Mouse (Mus musculus): ENCODE measurements around the gene Arhgap10.
"Not testable (repeated sequence)": the region's sequence is repeated elsewhere in the genome, so short reads cannot be mapped to it uniquely, and the experiment has no call there.

Gene Arhgap10

DNA sequence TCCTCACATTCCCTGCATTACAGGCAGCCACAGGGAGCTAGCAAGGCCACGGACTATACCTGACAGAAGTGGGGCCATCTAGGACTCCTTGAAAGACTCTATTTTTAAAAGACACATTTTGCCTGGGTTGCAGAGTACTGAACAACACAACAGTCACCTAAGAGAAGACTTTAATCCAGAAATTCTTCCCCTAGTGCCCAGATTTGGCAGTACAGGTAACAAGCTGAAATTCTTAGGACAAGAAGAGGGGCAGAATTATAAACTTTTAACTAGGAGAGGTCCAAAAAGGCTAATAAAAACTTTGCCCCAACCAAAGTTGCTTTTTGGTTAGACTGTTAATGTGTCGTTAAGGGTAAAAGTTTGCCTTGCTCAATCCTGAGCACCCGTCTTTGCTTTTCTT, 174.4 kb downstream of the Arhgap10 start:
- DNase-seq (ENCODE audit: low spot score) = no peak

DNA sequence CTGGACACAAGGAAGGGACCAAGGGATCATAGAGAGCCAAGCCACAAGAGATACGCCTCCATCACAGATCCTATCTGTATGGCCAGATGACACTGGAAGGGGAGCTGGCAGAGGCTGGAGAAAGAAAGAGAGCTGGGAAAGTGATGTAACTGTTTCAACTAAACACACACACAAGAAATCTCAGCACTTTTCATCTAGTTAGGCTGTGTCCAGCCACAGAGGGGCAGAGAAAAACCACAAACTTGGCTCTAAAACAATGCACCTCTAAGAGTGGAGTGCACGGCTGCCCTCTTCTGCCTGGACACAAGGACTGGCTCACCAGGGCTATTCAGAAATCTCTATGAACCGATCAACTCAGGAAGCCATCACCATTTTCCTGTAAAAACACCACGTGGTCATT, 175.6 kb downstream of the Arhgap10 start:
- no peak for DNase-seq (ENCODE audit: low spot score)

DNA sequence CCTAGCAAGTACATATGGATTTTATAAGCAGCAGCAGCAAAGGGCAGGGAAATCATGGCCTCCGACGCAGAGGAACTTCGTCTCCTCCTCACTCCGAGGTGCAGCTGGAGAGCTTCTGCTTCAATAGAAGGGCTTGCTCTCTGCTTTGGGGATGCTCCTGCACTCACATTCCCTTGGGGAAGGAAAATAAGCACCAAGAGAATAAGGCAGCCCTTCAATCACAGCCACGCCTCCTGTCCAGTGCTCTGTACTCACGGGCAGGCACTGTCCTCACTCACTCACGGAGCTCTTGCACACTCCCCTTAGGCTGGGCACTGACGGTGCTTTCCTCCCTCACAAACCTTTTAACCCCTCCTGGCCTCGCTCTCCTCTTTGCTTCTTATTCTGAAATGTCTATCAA, 176.4 kb downstream of the Arhgap10 start:
- no peak for DNase-seq (ENCODE audit: low spot score)

DNA sequence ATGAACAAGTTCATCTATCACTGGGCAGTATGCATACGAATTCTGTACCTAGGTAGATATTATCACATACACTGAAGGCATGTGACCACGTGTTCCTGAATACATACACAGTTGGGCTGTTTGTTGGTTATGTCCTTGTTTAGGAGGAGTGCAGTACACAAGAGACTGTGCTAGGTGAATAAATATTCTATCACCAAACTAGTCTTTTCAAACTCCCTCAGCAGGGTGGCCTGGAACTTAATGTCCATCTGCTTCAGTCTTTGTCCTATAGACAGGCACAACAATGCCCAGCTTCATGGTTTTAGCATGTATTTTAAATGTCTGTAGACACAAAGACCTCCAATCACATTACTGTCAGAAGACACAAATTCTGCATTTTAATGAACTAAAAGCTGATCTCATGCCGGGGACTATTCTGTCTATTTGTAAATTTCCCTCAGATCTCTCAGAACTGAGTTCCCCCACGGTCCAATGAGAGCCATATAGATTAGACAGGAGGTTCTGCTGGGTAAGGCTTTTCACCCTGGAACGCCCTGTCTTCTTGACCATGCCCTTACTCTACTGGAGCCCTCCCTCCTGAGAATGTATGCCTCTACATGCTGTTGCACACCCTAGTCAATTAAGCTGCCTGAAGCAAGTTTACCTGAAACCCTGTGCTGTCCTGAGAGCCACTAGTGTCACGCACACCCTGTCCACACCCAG, 177.6 kb downstream of the Arhgap10 start:
- DNase-seq (ENCODE audit: low spot score) = no peak

DNA sequence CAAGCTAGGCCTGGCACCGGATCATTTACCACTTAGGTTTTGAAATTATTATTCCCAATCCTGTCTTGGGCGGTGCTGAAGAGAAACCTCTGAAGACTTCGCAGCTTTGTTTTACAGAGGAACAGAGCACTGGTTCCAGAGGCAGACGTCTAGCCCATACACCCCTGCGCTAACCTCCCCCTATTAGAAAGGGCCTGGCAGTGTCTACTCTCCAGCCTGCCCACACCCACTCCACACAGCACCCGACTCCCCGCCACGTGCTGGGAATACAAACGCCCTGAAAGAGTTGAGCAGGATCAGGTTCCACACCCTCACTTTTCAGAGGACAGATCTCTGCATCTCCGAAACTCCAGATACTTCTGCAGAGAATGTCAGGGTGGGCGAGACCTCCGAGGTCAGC, 180.5 kb downstream of the Arhgap10 start:
- DNase-seq (ENCODE audit: low spot score) = no peak

DNA sequence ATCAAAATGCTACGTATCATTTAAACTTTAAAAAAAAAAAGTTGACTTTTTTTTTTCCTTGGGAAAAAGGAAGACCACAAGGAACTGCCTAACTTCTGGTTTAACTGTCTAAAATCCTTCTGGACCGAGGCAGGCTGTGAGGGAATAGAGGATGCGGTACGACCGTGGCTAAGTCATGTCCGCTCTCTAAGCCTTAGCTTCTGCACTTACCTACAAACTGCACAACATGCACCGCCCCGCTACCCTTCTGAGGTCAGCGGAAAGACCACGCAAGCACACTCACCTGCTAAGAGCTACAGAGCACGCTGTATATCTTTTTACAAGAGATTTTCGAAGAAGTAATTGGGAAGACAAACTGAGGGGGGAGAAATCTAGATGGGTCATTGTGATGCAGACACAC, 186.6 kb downstream of the Arhgap10 start:
- DNase-seq (ENCODE audit: low spot score) = no peak

DNA sequence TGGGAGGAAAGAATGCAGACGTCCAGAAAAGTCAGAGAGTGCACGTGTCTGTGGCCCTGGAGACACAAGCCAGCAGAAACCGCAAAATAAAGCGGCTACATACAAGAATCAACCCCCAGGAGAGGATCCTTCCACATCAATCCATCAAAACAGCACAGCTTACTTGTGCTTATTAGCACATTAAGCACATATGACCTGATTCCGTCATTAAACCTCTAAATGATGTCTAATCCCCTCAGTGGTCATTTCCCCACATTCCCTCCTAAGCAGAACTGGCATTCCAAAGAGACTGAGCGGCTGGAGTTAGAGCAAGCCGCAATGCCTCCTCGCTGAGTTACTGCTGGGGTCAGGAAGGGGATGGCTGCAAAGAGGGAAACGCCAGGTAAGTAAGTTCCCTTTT, 187.4 kb downstream of the Arhgap10 start:
- no peak for DNase-seq (ENCODE audit: low spot score)

DNA sequence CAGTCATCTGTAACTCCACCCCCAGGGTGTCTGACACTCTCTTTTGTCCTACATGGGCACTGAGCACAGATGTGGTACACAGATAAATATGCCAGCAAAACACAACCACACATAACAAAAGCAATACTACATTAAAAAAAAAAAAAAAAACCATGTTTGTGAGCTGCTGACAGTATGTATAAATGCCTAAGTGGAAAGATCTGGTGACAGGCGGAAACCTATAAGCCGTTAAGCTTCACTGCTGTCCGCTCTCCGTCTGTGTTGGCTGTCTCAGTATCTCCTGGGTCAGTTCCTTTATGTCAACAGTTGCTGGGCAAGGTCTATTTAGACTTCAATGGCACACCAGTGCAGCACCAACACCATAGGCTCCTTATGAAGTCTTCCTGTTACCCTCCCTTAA, 188.0 kb downstream of the Arhgap10 start:
- no peak for DNase-seq (ENCODE audit: low spot score)

DNA sequence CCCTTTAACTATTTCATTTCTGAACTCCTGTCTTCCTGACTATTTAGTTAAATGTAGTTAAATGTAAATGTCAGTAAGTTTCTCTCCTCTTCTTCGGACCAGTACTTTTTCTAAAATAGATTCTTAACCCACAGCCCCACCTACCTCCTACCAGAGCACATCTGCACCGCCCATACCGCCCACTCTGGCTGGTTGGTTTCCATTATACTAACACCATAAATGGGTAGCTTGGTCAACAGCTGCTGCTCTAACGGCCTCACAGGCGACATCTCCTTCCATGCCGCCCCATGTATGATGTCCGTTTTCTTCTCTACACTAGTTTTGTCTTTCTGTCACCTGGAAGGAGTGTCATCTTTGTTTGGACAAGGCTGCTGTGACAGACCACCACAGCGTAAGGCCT, 189.3 kb downstream of the Arhgap10 start:
- no peak for DNase-seq (ENCODE audit: low spot score)

DNA sequence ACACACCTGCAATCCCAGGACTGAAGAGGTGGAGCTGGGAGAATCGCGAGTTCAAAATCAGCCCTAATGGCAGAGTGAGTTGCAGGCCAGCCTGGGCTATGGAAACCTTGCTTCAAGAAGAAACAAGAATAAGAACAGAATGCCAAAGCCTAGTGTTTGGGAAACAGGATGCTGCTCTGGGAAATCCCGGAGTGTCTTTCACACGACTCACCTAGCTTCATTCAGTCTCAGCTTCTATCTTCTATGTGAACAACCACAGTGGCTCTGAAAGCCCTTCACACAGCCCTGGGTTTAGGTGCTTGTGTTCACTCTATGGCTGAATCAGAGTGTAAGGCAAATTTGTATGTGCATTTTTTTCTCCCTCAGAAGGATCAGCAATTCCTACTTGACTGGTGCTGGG, 190.4 kb downstream of the Arhgap10 start:
- DNase-seq (ENCODE audit: low spot score) = no peak

DNA sequence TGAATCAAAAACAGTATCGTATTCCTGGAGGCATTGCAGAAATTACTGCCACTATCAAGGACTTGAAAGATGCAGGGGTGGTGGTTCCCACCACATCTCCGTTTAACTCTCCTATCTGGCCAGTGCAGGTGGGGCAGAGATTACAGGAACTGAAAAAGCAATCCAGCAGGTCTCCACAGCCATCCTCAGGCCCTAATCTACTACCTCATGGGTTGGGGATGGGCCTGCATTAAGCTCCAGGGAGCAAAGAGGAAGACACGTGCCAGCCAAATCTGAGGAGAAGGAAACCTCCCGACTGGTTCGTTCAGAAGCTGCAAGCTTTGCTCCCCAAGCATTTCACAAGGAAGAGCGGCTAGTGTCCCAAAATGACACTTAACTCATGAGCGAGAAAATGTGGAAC, 195.0 kb downstream of the Arhgap10 start:
- DNase-seq (ENCODE audit: low spot score) = not testable (repeated sequence)

DNA sequence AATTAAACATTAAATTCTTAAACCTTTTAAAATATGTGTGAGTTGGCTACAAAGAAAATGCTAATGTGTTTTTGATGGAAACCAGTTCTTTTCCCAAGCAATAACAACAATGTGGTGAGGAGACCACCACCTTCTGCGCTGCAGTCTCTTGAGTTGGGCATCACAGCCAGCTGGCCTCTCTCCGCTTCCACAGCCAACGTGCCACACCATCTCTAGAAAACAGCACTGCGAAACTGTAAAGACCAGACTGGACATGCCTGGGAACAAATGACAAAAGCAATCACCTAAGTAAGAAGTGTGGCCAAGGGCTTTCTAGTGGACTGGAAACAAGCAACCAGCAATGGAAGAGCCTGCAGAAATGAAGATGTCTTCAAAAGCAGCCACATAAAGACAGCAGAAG, 195.9 kb downstream of the Arhgap10 start:
- DNase-seq (ENCODE audit: low spot score) = no peak

DNA sequence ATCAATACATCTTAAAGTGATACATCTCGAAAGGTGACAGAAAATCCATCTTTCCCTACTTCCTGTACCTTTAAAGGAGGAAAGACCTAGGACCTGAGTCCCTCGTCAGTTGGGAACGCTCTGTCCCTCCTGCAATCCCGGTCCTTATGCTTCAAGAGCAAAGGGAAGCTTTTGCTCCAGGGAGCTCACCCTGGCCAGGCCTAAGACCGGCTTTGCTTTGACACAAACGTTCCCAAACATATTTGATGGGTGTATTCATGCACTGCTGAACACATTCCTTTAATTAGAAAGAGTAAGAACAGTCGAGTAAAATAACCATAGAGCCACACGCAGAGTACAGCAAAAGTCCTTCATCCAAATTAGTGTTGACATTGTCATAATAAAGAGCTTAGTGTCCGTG, 199.2 kb downstream of the Arhgap10 start:
- DNase-seq (ENCODE audit: low spot score) = no peak

DNA sequence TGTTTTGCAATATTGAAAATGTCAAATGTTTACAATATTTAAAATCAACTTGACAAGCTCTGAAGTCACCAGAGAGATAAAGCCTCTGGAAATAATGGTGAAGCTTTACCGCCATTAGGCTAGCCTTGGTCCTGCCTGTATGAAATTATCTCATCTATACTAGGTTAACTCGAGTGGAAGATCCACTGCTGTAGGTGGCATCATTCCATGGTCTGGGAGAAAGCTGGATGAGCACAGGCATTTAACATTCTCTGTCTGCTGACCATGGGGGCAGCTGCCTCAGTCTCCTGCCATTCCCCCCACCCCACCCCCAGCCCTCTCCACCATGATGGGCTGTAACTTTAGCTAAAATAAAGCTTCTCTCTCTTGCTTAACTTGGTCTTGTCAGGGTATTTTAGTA, 200.0 kb downstream of the Arhgap10 start:
- no peak for DNase-seq (ENCODE audit: low spot score)

DNA sequence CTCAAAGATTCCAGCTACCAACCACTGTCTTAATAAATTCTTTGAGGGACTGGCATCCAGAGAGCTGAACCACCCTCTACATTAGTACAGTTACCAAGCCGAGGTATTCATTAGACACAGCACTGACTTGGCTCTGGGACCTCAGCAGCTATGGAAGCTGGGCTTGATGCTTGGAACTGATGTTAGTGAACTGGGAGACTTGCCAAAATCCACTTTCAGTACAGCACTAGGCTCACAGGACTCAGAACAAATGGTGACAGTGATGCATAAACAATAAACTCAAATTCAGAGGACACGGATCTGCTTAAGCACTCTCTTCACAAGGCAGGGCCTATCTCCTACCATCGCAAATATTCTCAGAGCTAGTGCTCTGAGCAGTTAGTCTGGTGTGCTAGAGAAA, 204.8 kb downstream of the Arhgap10 start:
- no peak for DNase-seq (ENCODE audit: low spot score)

DNA sequence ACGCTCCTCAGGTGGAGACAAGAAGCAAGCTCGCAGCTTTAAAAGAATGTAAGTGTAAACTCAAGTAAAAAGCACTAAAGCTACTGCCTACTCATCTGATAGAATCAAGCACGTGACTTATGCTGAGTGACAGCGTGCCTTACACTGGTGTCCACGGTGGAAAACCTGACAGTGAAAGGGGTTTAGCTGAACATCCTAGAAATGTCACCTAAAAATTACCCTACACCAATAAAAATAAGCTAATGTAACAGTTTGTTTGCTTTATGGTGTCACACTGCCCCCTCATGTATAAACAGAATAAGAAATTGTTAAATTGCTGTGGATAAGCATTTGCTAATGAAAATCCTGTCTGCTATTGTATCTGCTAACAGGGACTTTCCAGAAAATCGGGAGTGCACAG, 206.0 kb downstream of the Arhgap10 start:
- no peak for DNase-seq (ENCODE audit: low spot score)

DNA sequence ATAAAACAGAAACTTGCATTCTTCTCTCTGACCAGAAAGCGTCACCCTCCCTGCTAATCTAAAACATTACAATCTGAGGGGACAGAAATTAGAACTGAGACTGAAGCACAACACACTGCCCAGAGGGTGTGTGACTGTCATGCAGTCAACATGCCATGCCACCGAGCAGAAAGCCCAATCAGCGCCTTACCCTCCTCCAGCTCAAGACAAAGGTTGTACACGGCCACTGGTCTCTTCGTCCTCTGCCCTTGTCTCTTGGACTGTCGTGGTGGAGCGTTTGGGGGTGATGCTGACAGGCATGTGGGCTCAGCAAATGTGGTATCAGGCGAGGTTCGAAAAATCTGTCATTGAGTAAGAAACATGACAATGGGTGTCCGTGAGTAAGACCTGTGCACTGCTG, 207.2 kb downstream of the Arhgap10 start:
- DNase-seq (ENCODE audit: low spot score) = no peak

DNA sequence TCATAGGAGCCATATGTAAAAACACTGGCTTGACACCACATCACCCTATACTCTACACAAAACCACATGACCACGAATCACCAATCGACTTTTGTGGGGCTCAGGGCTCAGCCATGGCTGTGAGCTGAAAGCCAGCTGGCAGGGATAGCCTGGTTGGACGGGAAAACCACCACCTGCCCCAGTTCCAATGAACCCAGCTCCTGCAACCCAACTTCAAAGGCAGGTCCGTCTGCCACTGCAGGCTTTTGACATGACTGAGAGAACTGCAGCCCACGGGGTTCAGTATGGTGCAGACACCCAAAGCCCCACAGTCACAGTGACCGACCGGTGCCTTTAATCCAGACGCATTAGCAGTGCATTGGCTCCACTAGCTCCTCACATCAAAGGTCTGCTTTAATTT, 207.7 kb downstream of the Arhgap10 start:
- no peak for DNase-seq (ENCODE audit: low spot score)

DNA sequence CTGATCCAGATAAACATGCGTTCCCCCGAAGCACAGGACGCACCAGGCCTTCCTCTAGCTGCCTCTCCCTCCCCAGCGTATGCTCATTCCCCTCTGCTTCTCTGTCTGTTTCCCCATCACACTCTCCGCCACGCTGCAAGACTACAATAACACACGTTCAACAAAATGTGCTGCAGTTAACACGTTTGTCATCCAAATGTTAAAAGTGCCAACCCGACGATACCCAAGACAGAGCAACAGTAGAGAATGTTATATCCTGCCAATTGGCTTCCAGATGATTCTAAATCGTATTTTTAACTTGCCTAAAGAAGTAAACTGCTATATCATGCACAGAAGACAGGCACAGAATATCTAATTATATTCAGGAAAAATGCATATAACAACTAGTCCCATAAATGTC, 223.2 kb downstream of the Arhgap10 start:
- DNase-seq (ENCODE audit: low spot score) = no peak

DNA sequence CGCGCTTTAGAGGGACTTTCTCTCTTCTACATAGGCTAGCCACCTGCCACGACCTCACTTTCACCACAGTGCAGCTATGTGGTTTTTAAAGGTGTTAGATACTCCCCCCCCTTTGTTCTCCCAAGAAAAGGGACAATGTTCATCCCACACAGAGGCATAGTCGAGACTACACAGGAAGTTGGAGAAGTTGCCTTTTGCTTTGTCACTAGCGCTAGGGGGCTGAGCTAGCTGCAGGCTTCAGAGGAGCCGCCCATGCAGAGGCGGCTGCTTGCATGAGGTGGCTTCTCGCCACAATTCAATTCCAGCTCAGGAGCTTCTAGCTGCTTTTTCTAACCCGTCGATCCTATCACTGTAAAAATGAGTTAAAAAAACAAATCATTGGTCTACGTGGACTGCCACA, 225.1 kb downstream of the Arhgap10 start:
- DNase-seq (ENCODE audit: low spot score) = no peak

DNA sequence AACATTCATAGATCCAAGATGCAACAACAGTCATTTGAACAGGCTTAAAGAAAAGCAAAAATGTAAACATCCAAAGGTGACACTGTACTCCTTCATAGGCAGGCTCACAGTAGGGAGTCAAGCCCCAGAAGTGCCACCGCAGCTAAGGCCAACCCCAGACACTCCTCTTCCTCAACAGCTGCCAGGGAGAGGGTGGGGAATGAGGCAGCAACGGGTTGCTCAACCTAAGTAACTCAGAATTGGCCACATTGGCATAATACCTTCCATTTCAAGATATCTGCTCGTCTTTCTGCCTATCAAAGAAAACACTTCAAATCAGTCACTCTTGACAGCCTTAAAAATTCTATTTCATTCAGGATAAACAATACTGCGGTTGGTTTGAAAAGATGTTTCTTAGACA, 225.6 kb downstream of the Arhgap10 start:
- no peak for DNase-seq (ENCODE audit: low spot score)

DNA sequence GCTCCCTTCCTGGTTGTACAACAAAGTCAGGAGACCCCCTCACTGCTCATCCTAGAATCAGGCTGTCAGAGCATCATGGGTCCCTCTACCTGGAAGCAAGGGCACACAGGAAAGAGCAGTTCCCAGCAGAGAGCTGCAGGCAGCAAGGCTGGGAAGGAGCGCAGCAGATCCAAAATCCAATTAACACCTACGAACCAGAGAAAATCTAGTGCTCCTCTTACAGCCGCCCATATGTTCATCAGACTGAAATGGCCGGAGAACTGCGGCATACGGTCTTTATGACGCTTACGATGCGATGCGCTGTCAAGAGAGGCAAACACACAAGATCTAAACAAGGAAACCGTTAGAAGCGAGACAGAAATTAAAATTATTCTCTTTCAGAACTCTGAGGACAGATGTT, 229.3 kb downstream of the Arhgap10 start:
- DNase-seq (ENCODE audit: low spot score) = no peak

DNA sequence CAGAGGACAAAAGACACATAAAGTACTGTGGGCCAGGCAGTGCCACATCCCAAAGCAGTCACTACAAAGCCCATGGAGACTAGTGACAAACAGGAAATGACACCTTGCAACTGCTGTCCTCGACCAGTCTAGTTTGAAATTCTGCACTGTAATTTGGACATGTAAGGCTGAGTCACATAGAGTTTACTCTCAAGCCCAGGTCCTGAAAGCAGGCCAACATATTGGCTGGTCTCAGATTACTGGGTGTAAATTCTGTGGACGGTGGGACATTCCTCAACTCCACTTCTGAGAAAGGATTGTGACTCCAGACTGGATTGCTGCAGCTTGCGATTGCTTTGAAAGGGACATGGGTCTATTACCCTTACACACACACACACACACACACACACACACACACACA, 229.7 kb downstream of the Arhgap10 start:
- no peak for DNase-seq (ENCODE audit: low spot score)

DNA sequence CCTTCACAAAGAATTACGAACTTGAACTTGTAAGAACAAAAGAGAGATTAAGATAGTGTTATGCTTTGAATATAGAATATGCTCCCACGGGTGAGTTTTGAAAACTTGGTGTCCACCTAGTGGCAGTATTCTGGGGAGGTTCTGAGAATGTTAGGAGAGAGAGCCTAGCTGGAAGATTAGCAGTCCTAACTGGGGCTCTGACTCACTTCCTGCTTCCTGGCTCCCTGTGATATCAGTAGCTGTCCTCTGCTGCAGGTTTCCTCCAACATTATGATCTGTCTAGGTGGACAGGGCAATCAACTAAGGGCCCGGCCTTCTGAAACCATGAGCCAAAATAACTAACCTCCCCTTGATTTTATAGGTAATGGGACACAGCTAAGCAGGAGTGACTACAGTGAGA, 233.3 kb downstream of the Arhgap10 start:
- no peak for DNase-seq (ENCODE audit: low spot score)

Data from lung, postnatal 25 days (tissue).